Mouse (Mus musculus) heart, embryonic 11.5 days (tissue): ENCODE measurements at regions not wholly inside any gene's neighbourhood (a gene's known extent, or its start where the extent isn't known, plus 50 kb on each side); places are given as distances from the start of the nearest gene placed in this dataset.

Source experiments
- ATAC-seq: fragments of 200-750 bp; cut with Nextera tagmentation; replicated peaks from 2 replicates; pipeline ENCODE4 v1.8.0; 2017; ENCODE audit warnings: moderate library complexity; ENCODE audit not compliant: insufficient number of reproducible peaks, low FRiP score, low TSS enrichment
- H3K27ac ChIP-seq: fragments of 300-500 bp; sonication (generic); 2 replicates; pipeline ENCODE4 v1.5.1; 2014; ENCODE audit warnings: mild to moderate bottlenecking, low read depth, low read length
- H3K27me3 ChIP-seq: fragments of 300-500 bp; sonication (generic); 2 replicates; pipeline ENCODE4 v1.6.1; 2014; ENCODE audit warnings: mild to moderate bottlenecking, low read length, mixed read lengths; ENCODE audit not compliant: control insufficient read depth, insufficient read depth
- H3K36me3 ChIP-seq: fragments of 300-500 bp; sonication (generic); 2 replicates; pipeline ENCODE4 v1.6.1; 2014; ENCODE audit warnings: mild to moderate bottlenecking, low read length, moderate library complexity, mixed read lengths; ENCODE audit not compliant: control insufficient read depth, insufficient read depth
- H3K4me1 ChIP-seq: fragments of 300-500 bp; sonication (generic); 2 replicates; pipeline ENCODE4 v1.6.1; 2014; ENCODE audit warnings: low read length; ENCODE audit not compliant: control insufficient read depth, insufficient read depth
- H3K4me2 ChIP-seq: fragments of 300-500 bp; sonication (generic); 2 replicates; pipeline ENCODE4 v1.6.1; 2014; ENCODE audit warnings: mild to moderate bottlenecking, moderate library complexity
- H3K4me3 ChIP-seq: fragments of 300-500 bp; sonication (generic); 2 replicates; pipeline ENCODE4 v1.5.1; 2014; ENCODE audit warnings: low read depth, low read length
- H3K9ac ChIP-seq: fragments of 300-500 bp; sonication (generic); 2 replicates; pipeline ENCODE4 v1.6.1; 2014; ENCODE audit warnings: mild to moderate bottlenecking, low read depth, low read length, moderate library complexity
- H3K9me3 ChIP-seq: fragments of 300-500 bp; sonication (generic); replicated peaks from 2 replicates; pipeline ENCODE4 v1.6.1; 2016; ENCODE audit warnings: low read length; ENCODE audit not compliant: control insufficient read depth
- WGBS: fragments of 180-500 bp; shearing (Covaris S2); extraction: QIAGEN DNeasy Blood & Tissue Kit; methylation state at CpG from one replicate; pipeline ENCODE4 v1.1.7; 2014; ENCODE audit not compliant: insufficient replicate concordance; 5-methylcytosine and 5-hydroxymethylcytosine counted together

GRCm38 (mm10) chr11:111735961-111736360 is 670.0 kb downstream of the Kcnj2 start:
- no peak overlapping the region for H3K4me2 ChIP-seq
- no peak overlapping the region for H3K4me3 ChIP-seq
- H3K27ac ChIP-seq = no peak overlapping the region
- no peaks in the 10 kb centered on the region for H3K27me3 ChIP-seq
- H3K36me3 ChIP-seq = no peaks in the 10 kb centered on the region
- ATAC-seq = no peak
- 79% methylated on average over 5 of the region's 5 CpGs for WGBS
- H3K9me3 ChIP-seq = no peaks in the 10 kb centered on the region
- no peak overlapping the region for H3K9ac ChIP-seq
- no peaks in the 10 kb centered on the region; the same call in 1 of the 2 replicates for H3K4me1 ChIP-seq

- Histone ChIP-seq H3K4me2 (no peak overlapping the region), H3K9me3 (no peaks in the 10 kb centered on the region), H3K27me3 (no peaks in the 10 kb centered on the region), H3K4me3 (no peak overlapping the region), H3K9ac (no peak overlapping the region), H3K27ac (no peak overlapping the region), H3K4me1 (no peaks in the 10 kb centered on the region), H3K36me3 (no peaks in the 10 kb centered on the region)
- no peak for ATAC-seq
- WGBS = 57% methylated on average over 6 of the region's 6 CpGs
Observed at GRCm38 (mm10) chr11:111743356-111743755, 677.4 kb downstream of the Kcnj2 start.

DNA sequence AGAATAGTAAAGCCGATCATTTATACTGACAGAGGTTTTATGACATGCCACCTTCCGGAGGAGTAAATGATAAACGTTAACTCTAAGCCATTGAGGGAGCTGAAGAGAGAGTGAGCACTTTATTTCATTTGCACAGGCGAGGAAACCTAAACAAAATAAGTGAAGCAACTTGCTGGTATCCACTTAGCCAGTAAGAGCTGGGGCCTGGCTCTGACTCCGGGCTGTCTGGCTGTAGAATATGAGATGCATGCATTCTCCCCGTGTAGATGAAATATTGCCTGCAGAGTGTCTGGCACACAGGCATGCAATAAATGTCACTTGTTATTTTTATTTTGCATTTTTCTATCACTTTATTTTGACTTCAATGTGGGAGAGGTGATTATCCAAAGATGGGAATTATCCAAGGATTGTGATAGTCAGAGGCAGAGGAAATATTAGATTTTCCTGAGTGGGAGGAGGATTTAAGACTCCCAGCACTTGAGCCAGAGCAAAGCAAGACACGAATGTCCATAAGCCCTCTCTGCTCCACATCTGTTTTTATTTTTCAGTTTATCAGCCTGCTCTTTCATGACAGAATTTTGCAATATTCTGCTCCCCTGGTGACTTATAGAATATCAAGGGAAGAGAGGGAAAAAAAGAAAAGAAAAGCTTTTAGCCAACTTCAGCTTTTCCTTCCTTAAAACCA is 681.4 kb downstream of the Kcnj2 start:
- WGBS = 59% methylated on average over 7 of the region's 7 CpGs
- Histone ChIP-seq H3K9me3 (no peaks in the 10 kb centered on the region), H3K9ac (no peak overlapping the region), H3K27ac (no peak overlapping the region), H3K4me2 (no peak overlapping the region), H3K27me3 (no peaks in the 10 kb centered on the region), H3K4me3 (no peak overlapping the region), H3K36me3 (no peaks in the 10 kb centered on the region), H3K4me1 (no peaks in the 10 kb centered on the region)
- no peak for ATAC-seq

DNA sequence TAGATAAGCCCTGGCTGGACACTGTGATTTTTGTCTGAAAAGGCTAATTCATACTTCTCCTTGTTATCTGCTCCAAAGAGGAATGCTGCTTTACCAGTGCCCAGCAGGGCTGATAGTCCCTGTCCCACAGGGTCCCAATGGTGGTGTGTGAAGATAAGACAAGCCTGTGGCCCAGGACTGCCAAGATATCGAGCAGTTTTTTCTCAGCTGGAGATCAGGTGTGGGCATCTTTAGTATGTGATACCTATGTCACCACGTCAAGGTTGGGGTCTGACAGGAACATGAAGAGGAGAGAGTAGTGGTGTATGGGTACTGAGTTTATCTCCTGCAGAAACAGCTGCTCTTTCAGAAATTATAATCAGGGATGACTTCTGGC is 682.0 kb downstream of the Kcnj2 start:
- Histone ChIP-seq H3K9ac (no peak overlapping the region), H3K36me3 (no peaks in the 10 kb centered on the region), H3K4me2 (no peak overlapping the region), H3K27ac (no peak overlapping the region), H3K9me3 (no peaks in the 10 kb centered on the region), H3K4me1 (no peaks in the 10 kb centered on the region), H3K27me3 (no peaks in the 10 kb centered on the region), H3K4me3 (no peak overlapping the region)
- 10% methylated on average over 2 of the region's 2 CpGs for WGBS
- ATAC-seq = no peak

DNA sequence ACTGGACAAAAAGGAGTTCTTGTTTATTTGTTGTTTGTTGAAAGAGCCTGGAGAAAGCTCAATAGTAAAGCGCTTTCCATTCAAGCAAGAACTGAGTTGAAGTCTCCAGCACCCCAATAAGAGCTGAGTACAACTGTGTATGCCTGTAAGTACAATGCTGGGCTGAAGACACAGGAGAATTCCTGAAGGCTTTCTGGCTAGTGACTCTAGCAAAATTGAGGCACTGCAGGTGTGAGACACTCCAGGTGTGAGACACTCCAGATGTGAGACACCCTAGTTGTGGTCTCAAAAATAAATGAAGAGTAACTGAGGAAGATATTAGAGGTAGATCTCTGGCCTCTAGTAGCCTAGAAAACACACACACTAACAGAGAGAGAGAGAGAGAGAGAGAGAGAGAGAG is 682.5 kb downstream of the Kcnj2 start:
- no peak overlapping the region for H3K4me3 ChIP-seq
- no peak overlapping the region for H3K4me2 ChIP-seq
- H3K9ac ChIP-seq = no peak overlapping the region
- H3K27me3 ChIP-seq = no peaks in the 10 kb centered on the region
- 97% methylated on average over 1 of the region's 1 CpGs for WGBS
- H3K27ac ChIP-seq = no peak overlapping the region
- H3K9me3 ChIP-seq = no peaks in the 10 kb centered on the region
- no peaks in the 10 kb centered on the region for H3K36me3 ChIP-seq
- ATAC-seq = no peak
- H3K4me1 ChIP-seq = no peaks in the 10 kb centered on the region

DNA sequence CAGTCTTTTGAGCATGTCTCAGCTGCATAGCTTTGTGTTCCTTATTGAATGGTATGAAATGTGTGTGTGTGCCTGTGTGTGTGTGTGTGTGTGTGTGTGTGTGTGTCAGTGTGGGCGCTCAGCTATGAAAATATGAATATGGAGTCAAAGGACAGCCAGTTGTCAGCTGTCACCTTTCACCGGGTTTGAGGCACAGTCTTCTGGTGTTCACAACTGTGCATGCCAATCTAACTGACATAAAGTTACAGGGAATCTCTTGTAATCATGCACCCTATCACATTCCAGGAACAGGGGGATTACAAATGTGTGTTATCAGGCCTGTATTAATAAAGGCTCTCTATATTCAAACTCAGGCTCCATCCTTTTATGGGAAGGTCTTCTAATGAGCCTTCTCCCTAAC is 688.8 kb downstream of the Kcnj2 start:
- H3K4me3 ChIP-seq = no peak overlapping the region
- H3K36me3 ChIP-seq = no peaks in the 10 kb centered on the region
- WGBS = 80% methylated on average over 2 of the region's 2 CpGs
- no peak overlapping the region for H3K4me2 ChIP-seq
- no peak overlapping the region for H3K27ac ChIP-seq
- no peaks in the 10 kb centered on the region for H3K9me3 ChIP-seq
- no peak overlapping the region for H3K9ac ChIP-seq
- ATAC-seq = no peak
- no peaks in the 10 kb centered on the region for H3K27me3 ChIP-seq
- 0 out of 2 replicates have a peak, but pooled peaks cover 2% of the 10 kb centered on the region for H3K4me1 ChIP-seq

DNA sequence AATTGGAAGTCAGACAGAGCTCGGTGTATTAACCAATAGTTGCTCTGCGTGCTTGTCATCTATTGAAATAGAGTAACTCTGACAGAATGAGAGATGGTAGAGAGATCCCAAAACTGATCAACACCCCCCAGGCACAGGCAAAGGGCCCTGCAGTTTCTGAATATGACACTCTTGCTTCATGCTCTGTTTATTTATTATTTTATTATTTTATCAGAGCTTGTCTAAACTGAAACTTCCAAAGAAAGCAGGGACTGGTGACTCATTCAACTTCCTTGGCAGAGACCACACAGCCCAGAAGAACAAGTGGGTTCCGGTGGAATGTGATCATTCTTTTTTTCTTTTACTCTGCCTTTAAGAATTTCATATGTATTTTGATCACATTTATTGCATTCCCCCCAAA is 697.1 kb downstream of the Kcnj2 start:
- Histone ChIP-seq H3K9ac (no peak overlapping the region), H3K4me1 (peaks cover 5% of the 10 kb centered on the region; the same call in 1 of the 2 replicates), H3K4me2 (no peak overlapping the region), H3K27me3 (no peaks in the 10 kb centered on the region), H3K27ac (no peak overlapping the region), H3K36me3 (no peaks in the 10 kb centered on the region), H3K9me3 (no peaks in the 10 kb centered on the region), H3K4me3 (no peak overlapping the region)
- no peak for ATAC-seq
- 78% methylated on average over 3 of the region's 3 CpGs for WGBS

DNA sequence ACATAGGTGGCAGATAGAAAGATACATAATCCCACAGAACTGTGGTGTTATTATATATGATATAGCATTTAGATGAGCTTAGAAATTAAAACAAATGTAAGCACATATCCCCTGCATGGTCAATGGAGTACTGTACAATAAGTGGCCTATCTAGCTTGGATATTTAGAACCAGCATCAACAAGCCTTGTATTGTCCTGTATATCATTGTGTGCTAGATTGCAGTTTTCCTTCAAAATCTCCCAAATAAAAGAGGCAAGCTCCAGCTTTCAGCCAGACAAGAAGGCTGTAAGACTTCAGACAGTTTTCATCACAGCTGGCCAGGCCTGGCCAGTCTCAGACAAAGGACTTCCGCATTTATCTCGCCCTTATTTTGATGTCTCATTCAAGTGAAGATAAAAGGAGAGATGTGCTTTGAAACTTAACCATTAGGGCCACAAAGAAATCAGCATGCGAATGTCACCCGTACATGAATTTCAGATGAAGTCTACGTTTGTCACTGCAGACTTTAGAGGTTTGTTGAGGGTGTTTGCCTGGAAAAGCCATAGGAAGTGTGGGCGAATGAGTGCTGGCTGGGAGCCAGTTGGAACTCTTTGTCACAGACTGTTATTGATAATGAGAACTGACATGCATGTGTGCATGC is 700.5 kb downstream of the Kcnj2 start:
- Histone ChIP-seq H3K4me1 (peaks cover 5% of the 10 kb centered on the region; the same call in 1 of the 2 replicates), H3K4me3 (no peak overlapping the region), H3K9me3 (no peaks in the 10 kb centered on the region), H3K4me2 (no peak overlapping the region), H3K27ac (peak overlapping the region; percentile 35; the same call in 1 of the 2 replicates), H3K9ac (no peak overlapping the region), H3K27me3 (no peaks in the 10 kb centered on the region), H3K36me3 (no peaks in the 10 kb centered on the region)
- ATAC-seq = no peak
- 40% methylated on average over 6 of the region's 6 CpGs for WGBS

- Histone ChIP-seq H3K4me1 (peaks cover 5% of the 10 kb centered on the region; the same call in 1 of the 2 replicates), H3K36me3 (no peaks in the 10 kb centered on the region), H3K9me3 (no peaks in the 10 kb centered on the region), H3K4me3 (no peak overlapping the region), H3K4me2 (no peak overlapping the region), H3K9ac (no peak overlapping the region), H3K27me3 (no peaks in the 10 kb centered on the region), H3K27ac (0 out of 2 replicates have a peak overlapping the region, but pooled peaks have one; percentile 35)
- ATAC-seq = no peak
- 67% methylated on average over 1 of the region's 1 CpGs for WGBS
Observed at GRCm38 (mm10) chr11:111767012-111767392, 701.0 kb downstream of the Kcnj2 start.
